Mouse (Mus musculus) limb, embryonic 10.5 days (tissue): ENCODE results near the gene Slc9a4. TPM values are rescaled to one million over a fixed set of nuclear protein-coding genes. Genes with fewer than 3 reads are reported as not detected.

ENCODE experiments used
- DNase-seq: peaks from one replicate; pipeline ENCODE4 v3.0.0-alpha.2; 2017; ENCODE audit warnings: low spot score
- H3K27ac ChIP-seq: fragments of 300-500 bp; sonication (generic); 2 replicates; pipeline ENCODE4 v1.5.1; 2016; ENCODE audit warnings: mild to moderate bottlenecking
- H3K27me3 ChIP-seq: fragments of 300-500 bp; sonication (generic); 2 replicates; pipeline ENCODE4 v1.6.1; 2016; ENCODE audit warnings: low read depth, mild to moderate bottlenecking; ENCODE audit not compliant: poor library complexity, severe bottlenecking
- H3K36me3 ChIP-seq: fragments of 300-500 bp; sonication (generic); 2 replicates; pipeline ENCODE4 v1.6.1; 2016; ENCODE audit warnings: mild to moderate bottlenecking, moderate library complexity
- H3K4me1 ChIP-seq: fragments of 300-500 bp; sonication (generic); 2 replicates; pipeline ENCODE4 v1.6.1; 2016
- H3K4me3 ChIP-seq: fragments of 300-500 bp; sonication (generic); 2 replicates; pipeline ENCODE4 v1.5.1; 2016; ENCODE audit warnings: mild to moderate bottlenecking, moderate library complexity
- H3K9me3 ChIP-seq: fragments of 300-500 bp; sonication (generic); replicated peaks from 2 replicates; pipeline ENCODE4 v1.6.1; 2016; ENCODE audit warnings: mild to moderate bottlenecking
- WGBS: fragments of 180-500 bp; shearing (Covaris S2); methylation state at CpG from one replicate; pipeline ENCODE4 v1.1.7; 2016; 5-methylcytosine and 5-hydroxymethylcytosine counted together
- polyA plus RNA-seq: library from polyadenylated mRNA; unstranded; fragments of >200 nt; fragmentation: Nextera tagmentation; extraction: Ambion mirVana; gene quantifications from 2 replicates; pipeline ENCODE4 v1.2.1, GENCODE M21; 2016

Slc9a4 gene
- polyA plus RNA-seq, 1 experiment from 2014 or later = not detected

GRCm38 (mm10) chr1:40601461-40601860, 21.6 kb downstream of the Slc9a4 start:
- Histone ChIP-seq H3K9me3 (no peaks in the 10 kb centered on the region), H3K4me3 (no peak overlapping the region), H3K27ac (no peak overlapping the region), H3K4me1 (no peaks in the 10 kb centered on the region), H3K27me3 (no peaks in the 10 kb centered on the region), H3K36me3 (no peaks in the 10 kb centered on the region)
- 89% methylated on average over 3 of the region's 3 CpGs for WGBS
- DNase-seq = no peak

GRCm38 (mm10) chr1:40613219-40613618, 33.3 kb downstream of the Slc9a4 start:
- H3K4me3 ChIP-seq = no peak overlapping the region
- WGBS = 87% methylated on average over 2 of the region's 2 CpGs
- H3K4me1 ChIP-seq = no peaks in the 10 kb centered on the region
- H3K36me3 ChIP-seq = no peaks in the 10 kb centered on the region
- no peaks in the 10 kb centered on the region for H3K9me3 ChIP-seq
- H3K27me3 ChIP-seq = no peaks in the 10 kb centered on the region
- no peak for DNase-seq
- H3K27ac ChIP-seq = no peak overlapping the region

- Histone ChIP-seq H3K4me1 (no peaks in the 10 kb centered on the region), H3K36me3 (no peaks in the 10 kb centered on the region), H3K27me3 (no peaks in the 10 kb centered on the region), H3K27ac (no peak overlapping the region), H3K4me3 (no peak overlapping the region), H3K9me3 (no peaks in the 10 kb centered on the region)
- 85% methylated on average over 5 of the region's 5 CpGs for WGBS
- DNase-seq = no peak
Measured at GRCm38 (mm10) chr1:40619093-40619492, 39.2 kb downstream of the Slc9a4 start.

- H3K9me3 ChIP-seq = no peaks in the 10 kb centered on the region
- no peak overlapping the region for H3K4me3 ChIP-seq
- no peaks in the 10 kb centered on the region for H3K27me3 ChIP-seq
- no peak for DNase-seq
- no peaks in the 10 kb centered on the region for H3K4me1 ChIP-seq
- H3K27ac ChIP-seq = no peak overlapping the region
- WGBS = 89% methylated on average over 5 of the region's 5 CpGs
- H3K36me3 ChIP-seq = no peaks in the 10 kb centered on the region
Measured at GRCm38 (mm10) chr1:40619871-40620270, 40.0 kb downstream of the Slc9a4 start.

- H3K27me3 ChIP-seq = no peaks in the 10 kb centered on the region
- no peaks in the 10 kb centered on the region for H3K36me3 ChIP-seq
- no peak overlapping the region for H3K27ac ChIP-seq
- no peaks in the 10 kb centered on the region for H3K4me1 ChIP-seq
- no peaks in the 10 kb centered on the region for H3K9me3 ChIP-seq
- DNase-seq = no peak
- no peak overlapping the region for H3K4me3 ChIP-seq
- 76% methylated on average over 3 of the region's 3 CpGs for WGBS
Measured at GRCm38 (mm10) chr1:40624954-40625353, 45.1 kb downstream of the Slc9a4 start.

- H3K4me3 ChIP-seq = no peak overlapping the region
- H3K27ac ChIP-seq = no peak overlapping the region
- H3K4me1 ChIP-seq = no peaks in the 10 kb centered on the region
- no peaks in the 10 kb centered on the region for H3K9me3 ChIP-seq
- H3K27me3 ChIP-seq = no peaks in the 10 kb centered on the region
- DNase-seq = peak; percentile 8
- H3K36me3 ChIP-seq = no peaks in the 10 kb centered on the region
Measured at GRCm38 (mm10) chr1:40626954-40627353, 47.1 kb downstream of the Slc9a4 start.

- H3K4me1 ChIP-seq = no peaks in the 10 kb centered on the region
- no peaks in the 10 kb centered on the region for H3K27me3 ChIP-seq
- 93% methylated on average over 3 of the region's 3 CpGs for WGBS
- no peaks in the 10 kb centered on the region for H3K9me3 ChIP-seq
- H3K4me3 ChIP-seq = no peak overlapping the region
- no peak for DNase-seq
- no peak overlapping the region for H3K27ac ChIP-seq
- no peaks in the 10 kb centered on the region for H3K36me3 ChIP-seq
Measured at GRCm38 (mm10) chr1:40628443-40628842, 48.6 kb downstream of the Slc9a4 start.

GRCm38 (mm10) chr1:40632407-40633062, 52.7 kb downstream of the Slc9a4 start:
- Histone ChIP-seq H3K36me3 (no peaks in the 10 kb centered on the region), H3K4me1 (no peaks in the 10 kb centered on the region), H3K27me3 (no peaks in the 10 kb centered on the region), H3K4me3 (no peak overlapping the region), H3K27ac (no peak overlapping the region), H3K9me3 (no peaks in the 10 kb centered on the region)
- WGBS = 66% methylated on average over 2 of the region's 2 CpGs
- no peak for DNase-seq

GRCm38 (mm10) chr1:40634608-40635007, 54.7 kb downstream of the Slc9a4 start:
- Histone ChIP-seq H3K9me3 (no peaks in the 10 kb centered on the region), H3K27ac (no peak overlapping the region), H3K4me3 (no peak overlapping the region), H3K27me3 (no peaks in the 10 kb centered on the region), H3K4me1 (no peaks in the 10 kb centered on the region), H3K36me3 (no peaks in the 10 kb centered on the region)
- 92% methylated on average over 4 of the region's 4 CpGs for WGBS
- DNase-seq = no peak

GRCm38 (mm10) chr1:40648234-40648633, 68.4 kb downstream of the Slc9a4 start:
- DNase-seq = no peak
- H3K4me1 ChIP-seq = no peaks in the 10 kb centered on the region
- no peak overlapping the region for H3K4me3 ChIP-seq
- WGBS = 75% methylated on average over 2 of the region's 2 CpGs
- no peaks in the 10 kb centered on the region for H3K27me3 ChIP-seq
- no peaks in the 10 kb centered on the region for H3K9me3 ChIP-seq
- H3K27ac ChIP-seq = no peak overlapping the region
- H3K36me3 ChIP-seq = no peaks in the 10 kb centered on the region

- no peaks in the 10 kb centered on the region for H3K27me3 ChIP-seq
- WGBS = 75% methylated on average over 6 of the region's 6 CpGs
- no peak overlapping the region for H3K4me3 ChIP-seq
- no peak overlapping the region for H3K27ac ChIP-seq
- no peak for DNase-seq
- H3K9me3 ChIP-seq = no peaks in the 10 kb centered on the region
- H3K36me3 ChIP-seq = no peaks in the 10 kb centered on the region
- no peaks in the 10 kb centered on the region for H3K4me1 ChIP-seq
Measured at GRCm38 (mm10) chr1:40650803-40651497, 71.1 kb downstream of the Slc9a4 start.

GRCm38 (mm10) chr1:40657035-40657434, 77.2 kb downstream of the Slc9a4 start:
- no peak overlapping the region for H3K27ac ChIP-seq
- WGBS = 88% methylated on average over 4 of the region's 4 CpGs
- H3K4me1 ChIP-seq = peaks cover 9% of the 10 kb centered on the region; the same call in 1 of the 2 replicates
- H3K36me3 ChIP-seq = no peaks in the 10 kb centered on the region
- no peak overlapping the region for H3K4me3 ChIP-seq
- no peaks in the 10 kb centered on the region for H3K27me3 ChIP-seq
- DNase-seq = no peak
- H3K9me3 ChIP-seq = no peaks in the 10 kb centered on the region

- H3K9me3 ChIP-seq = no peaks in the 10 kb centered on the region
- H3K4me3 ChIP-seq = no peak overlapping the region
- no peak overlapping the region for H3K27ac ChIP-seq
- H3K4me1 ChIP-seq = peaks cover 9% of the 10 kb centered on the region; the same call in 1 of the 2 replicates
- no peaks in the 10 kb centered on the region for H3K36me3 ChIP-seq
- 41% methylated on average over 8 of the region's 8 CpGs for WGBS
- H3K27me3 ChIP-seq = no peaks in the 10 kb centered on the region
- DNase-seq = peak; percentile 49
Measured at GRCm38 (mm10) chr1:40657978-40658496, 78.2 kb downstream of the Slc9a4 start.
